Mouse (Mus musculus) erythroid progenitor cell, adult 5-6 weeks (primary cell): ENCODE measurements around the gene Gramd1c. TPM values are rescaled to one million over a fixed set of nuclear protein-coding genes. Genes with fewer than 3 reads are reported as not detected.
A peak's percentile ranks its signal among the peaks of the same experiment; 100 is the strongest.

Source experiments
- ATAC-seq: replicated peaks from 2 replicates; pipeline ENCODE4 v1.8.0; 2016; ENCODE audit warnings: moderate number of reproducible peaks, mild to moderate bottlenecking, moderate TSS enrichment, inconsistent platforms; ENCODE audit not compliant: poor library complexity, low FRiP score, severe bottlenecking
- total RNA-seq, 2 experiments: library from RNA; stranded (forward) in 1 of 2; stranded (reverse) in 1 of 2; fragments of 150-400 nt in 1 of 2; fragments of 186-747, 209-891 nt in 1 of 2; gene quantifications; 2 replicates each; pipeline versions ENCODE4 v1.2.3 to v1.2.4; 2015 to 2017; ENCODE audit warnings: low replicate concordance in 2 of 2

The Gramd1c gene
- total RNA-seq, 2 experiments from 2014 or later: 0.84 to 1.2 TPM

- ATAC-seq: 0 out of 2 replicates have a peak, but pooled peaks have one; percentile 18
Measured at GRCm38 (mm10) chr16:44026210-44026609, 36.9 kb downstream of the Gramd1c start.

GRCm38 (mm10) chr16:44018986-44019548 is 44.1 kb downstream of the Gramd1c start:
- peak; percentile 47 for ATAC-seq

GRCm38 (mm10) chr16:44018372-44018771 is 44.8 kb downstream of the Gramd1c start:
- peak; percentile 96 for ATAC-seq

- no peak for ATAC-seq
Measured at GRCm38 (mm10) chr16:44017707-44018106, 45.4 kb downstream of the Gramd1c start.

GRCm38 (mm10) chr16:44016164-44016563 is 47.0 kb downstream of the Gramd1c start:
- peak; percentile 65 for ATAC-seq

- ATAC-seq: no peak
Measured at GRCm38 (mm10) chr16:44015416-44016158, 47.6 kb downstream of the Gramd1c start.

GRCm38 (mm10) chr16:44011010-44011409 is 52.1 kb downstream of the Gramd1c start:
- ATAC-seq: no peak

GRCm38 (mm10) chr16:44002086-44002485 is 61.1 kb downstream of the Gramd1c start:
- no peak for ATAC-seq

- ATAC-seq: no peak
Measured at GRCm38 (mm10) chr16:43999541-43999940, 63.6 kb downstream of the Gramd1c start.

GRCm38 (mm10) chr16:43999111-43999510 is 64.0 kb downstream of the Gramd1c start:
- no peak for ATAC-seq

GRCm38 (mm10) chr16:43994623-43995022 is 68.5 kb downstream of the Gramd1c start:
- no peak for ATAC-seq

- ATAC-seq: no peak
Measured at GRCm38 (mm10) chr16:43986299-43986698, 76.8 kb downstream of the Gramd1c start.

GRCm38 (mm10) chr16:43980110-43980609 is 83.0 kb downstream of the Gramd1c start:
- ATAC-seq: no peak

GRCm38 (mm10) chr16:43979328-43980109 is 83.6 kb downstream of the Gramd1c start, which contains the start of gene Zdhhc23:
TSS of gene Zdhhc23 (minus strand) at chr16:43979791.
- peak; percentile 39 for ATAC-seq

GRCm38 (mm10) chr16:43979010-43979327 is 84.2 kb downstream of the Gramd1c start:
- no peak for ATAC-seq

- ATAC-seq: no peak
Measured at GRCm38 (mm10) chr16:43973606-43974220, 89.4 kb downstream of the Gramd1c start.

- ATAC-seq: no peak
Measured at GRCm38 (mm10) chr16:43973147-43973546, 90.0 kb downstream of the Gramd1c start.

GRCm38 (mm10) chr16:43972391-43972790 is 90.8 kb downstream of the Gramd1c start:
- ATAC-seq: no peak

- ATAC-seq: no peak
Measured at GRCm38 (mm10) chr16:43971741-43972140, 91.4 kb downstream of the Gramd1c start.

GRCm38 (mm10) chr16:43971189-43971588 is 92.0 kb downstream of the Gramd1c start:
- no peak for ATAC-seq
